Mouse (Mus musculus) neutrophil, adult 5-6 weeks (primary cell): ENCODE measurements around the gene Mrln. TPM values are rescaled to one million over a fixed set of nuclear protein-coding genes. Genes with fewer than 3 reads are reported as not detected.
A peak's percentile ranks its signal among the peaks of the same experiment; 100 is the strongest.

Source experiments
- ATAC-seq: fragments of 151-379, 151-347 bp; 2 replicates; pipeline ENCODE4 v1.8.0; 2017; ENCODE audit warnings: mild to moderate bottlenecking, moderate TSS enrichment; ENCODE audit not compliant: insufficient number of reproducible peaks, poor library complexity, low FRiP score, severe bottlenecking; ENCODE audit errors: extremely low read depth
- total RNA-seq: library from RNA; stranded (forward); fragments of 200-1000 nt; gene quantifications from 2 replicates; pipeline ENCODE4 v1.2.3, GENCODE M21; 2017

Gene Mrln
- total RNA-seq, 1 experiment from 2014 or later: 5.0 TPM

DNA sequence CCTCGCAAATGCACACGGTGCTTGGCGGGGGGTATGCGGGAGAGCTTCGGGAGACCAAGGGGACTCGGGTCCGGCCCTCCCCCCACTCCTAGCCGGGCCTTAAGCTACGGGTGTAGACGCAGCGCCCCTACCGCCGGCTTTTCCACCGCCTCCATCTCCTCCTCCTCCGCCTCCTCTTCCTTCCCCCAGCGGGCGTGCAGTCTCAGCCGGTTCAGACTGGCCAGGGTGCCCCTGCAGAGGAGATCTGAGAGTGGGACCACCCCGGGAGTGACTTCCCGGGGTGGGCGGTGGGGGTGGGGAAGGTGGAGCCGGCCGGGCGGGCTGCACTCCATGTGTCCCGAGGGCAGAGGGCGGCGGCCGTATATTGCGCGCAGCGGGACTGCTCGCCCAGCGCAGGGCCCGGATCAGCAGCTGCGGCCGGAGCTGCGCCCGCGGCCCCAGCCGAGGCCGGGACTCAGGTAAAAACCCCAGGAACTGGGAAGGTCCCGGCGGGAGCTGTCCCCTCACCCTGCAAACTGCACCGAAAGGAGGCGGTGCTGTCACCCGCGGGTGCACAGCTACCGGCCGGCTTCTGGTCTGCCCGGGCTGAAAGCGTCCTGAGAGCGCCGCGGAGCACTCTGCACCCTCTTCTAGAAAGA is 40.6 kb downstream of the Mrln start, which contains the start of gene Slc16a9:
TSS of gene Slc16a9 (plus strand) at position 180 of the 638 bp plus-strand sequence.
- ATAC-seq: 0 out of 2 replicates have a peak, but pooled peaks have one; percentile 13

DNA sequence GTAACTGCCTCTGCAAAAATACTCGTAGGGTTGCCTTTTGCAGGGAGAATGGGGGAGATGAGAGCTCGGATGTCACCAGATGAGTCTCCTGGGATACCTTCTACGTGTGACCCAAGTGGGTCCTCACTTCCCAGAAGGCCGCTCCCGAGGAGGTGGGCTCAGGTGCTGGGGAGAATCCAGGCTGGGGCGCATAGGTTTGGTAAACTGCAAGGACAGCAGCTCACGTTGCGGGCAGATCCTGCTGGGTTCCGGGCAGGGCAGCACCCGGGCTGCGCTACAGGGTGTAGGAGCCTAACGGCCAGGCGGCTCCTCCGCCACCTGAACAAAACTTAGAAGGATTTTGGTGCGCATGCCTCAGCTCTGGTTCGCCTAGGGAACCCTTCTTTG is 41.1 kb downstream of the Mrln start:
- no peak for ATAC-seq

GRCm38 (mm10) chr10:70246076-70246475 is 41.6 kb downstream of the Mrln start:
- no peak for ATAC-seq

DNA sequence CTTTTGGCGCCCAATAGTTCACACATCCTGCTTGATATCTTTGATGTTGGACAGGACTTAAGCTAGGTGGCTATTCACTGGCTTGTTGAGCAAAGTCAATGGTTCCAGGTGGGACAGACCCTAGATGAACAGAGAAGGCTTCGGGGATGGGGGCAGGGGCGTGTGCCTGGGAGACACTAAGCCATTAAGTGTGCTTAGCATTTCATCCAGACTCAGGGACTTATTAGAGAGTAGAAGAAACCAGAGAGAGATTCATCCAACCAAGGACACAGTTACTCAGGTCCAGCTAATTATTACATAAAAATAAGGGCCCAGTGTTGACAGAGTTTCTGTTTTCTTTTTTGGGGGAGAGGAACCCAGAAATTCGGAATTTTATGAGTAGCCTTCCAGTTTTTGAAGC is 45.9 kb downstream of the Mrln start:
- no peak for ATAC-seq

- no peak for ATAC-seq
These were observed 46.3 kb downstream of the Mrln start for GRCm38 (mm10) chr10:70250766-70251165.

- ATAC-seq: no peak
These were observed 50.2 kb downstream of the Mrln start for GRCm38 (mm10) chr10:70254666-70255065.

DNA sequence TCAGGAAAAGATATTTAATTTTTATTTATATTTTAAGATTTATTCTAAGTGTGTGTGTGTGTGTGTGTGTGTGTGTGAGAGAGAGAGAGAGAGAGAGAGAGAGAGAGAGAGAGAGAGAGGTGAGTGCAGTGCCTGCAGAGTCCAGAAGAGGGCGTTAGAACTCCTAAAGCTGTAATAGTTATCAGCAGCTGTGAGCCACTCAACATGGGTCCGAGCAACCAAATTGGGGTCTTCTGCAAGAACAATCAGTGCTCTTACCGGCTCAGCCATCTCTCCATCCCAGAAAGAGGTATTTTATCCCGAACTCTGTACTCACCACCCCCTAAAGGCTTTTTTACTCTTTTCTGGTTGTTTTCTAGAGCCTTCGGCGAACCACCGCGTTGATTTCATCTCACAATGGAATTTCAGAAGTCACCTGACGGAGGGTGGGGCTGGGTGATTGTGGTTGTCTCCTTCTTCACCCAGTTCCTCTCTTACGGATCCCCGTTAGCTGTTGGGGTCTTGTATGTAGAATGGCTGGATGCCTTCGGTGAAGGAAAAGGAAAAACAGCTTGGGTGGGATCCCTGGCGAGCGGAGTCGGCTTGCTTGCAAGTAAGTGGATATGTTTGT is 51.2 kb downstream of the Mrln start:
- no peak for ATAC-seq

- ATAC-seq: no peak
These were observed 52.6 kb downstream of the Mrln start for GRCm38 (mm10) chr10:70257029-70257428.

DNA sequence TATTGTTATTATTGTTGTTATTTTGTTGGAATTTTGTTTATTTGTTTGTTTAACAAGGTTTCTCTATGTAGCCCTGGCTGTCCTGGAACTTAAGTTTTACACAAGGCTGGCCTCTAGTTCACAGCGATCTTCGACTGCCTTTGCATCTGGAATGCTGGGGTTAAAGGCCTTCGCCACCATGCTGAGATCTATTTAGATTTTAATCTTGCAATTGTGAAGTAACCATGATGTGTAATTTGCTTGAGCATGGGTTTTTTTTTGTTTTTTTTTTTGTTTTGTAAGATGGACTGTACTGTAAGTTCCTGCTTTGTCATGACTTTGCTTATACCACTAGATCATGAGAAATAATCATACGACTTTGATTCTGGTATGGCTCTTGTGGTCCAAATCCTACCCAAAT is 56.4 kb downstream of the Mrln start:
- no peak for ATAC-seq

DNA sequence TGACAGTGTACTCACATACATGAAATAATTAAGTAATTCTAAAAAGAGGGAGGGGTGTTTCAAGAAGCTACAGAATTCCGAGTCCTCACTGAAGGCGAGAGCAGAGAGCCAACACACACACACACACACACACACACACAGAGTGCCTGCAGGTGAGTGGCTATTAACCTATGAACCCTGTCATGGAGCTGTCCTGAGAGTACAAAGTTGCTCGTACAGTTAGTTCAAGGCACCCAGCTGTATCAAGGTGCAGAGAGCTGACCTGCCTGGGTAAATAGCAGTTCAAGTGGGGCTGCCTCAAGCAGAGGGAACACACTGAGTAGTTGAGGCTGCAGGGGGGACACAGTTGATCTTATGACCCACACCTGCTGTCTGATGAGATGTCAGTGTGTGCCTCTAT is 57.6 kb downstream of the Mrln start:
- ATAC-seq: no peak

DNA sequence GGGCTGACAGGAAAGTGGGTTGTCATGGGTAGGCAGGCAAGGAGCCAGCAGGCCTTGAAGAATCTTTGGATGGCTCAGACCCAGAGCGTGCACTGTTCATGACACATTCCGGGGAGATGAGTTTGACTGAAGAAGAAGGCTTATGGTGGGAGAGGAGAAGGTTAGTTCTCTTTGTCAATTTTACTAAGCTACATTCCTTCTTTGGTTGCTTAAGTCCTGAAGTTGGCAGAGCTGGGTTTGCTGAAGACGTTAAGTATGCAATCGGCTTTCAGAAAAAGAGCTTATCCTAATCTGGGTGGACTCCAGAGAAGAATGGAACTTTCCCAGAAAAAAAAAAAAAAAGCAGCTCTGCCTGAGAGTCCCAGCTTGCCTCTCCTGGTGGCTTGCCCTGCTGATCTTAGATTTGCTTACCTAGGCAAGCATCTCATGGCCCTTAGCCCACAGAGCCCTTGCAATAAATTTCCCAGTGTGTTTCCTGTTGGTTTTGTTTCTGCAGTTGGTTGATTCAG is 59.3 kb downstream of the Mrln start:
- ATAC-seq: no peak

DNA sequence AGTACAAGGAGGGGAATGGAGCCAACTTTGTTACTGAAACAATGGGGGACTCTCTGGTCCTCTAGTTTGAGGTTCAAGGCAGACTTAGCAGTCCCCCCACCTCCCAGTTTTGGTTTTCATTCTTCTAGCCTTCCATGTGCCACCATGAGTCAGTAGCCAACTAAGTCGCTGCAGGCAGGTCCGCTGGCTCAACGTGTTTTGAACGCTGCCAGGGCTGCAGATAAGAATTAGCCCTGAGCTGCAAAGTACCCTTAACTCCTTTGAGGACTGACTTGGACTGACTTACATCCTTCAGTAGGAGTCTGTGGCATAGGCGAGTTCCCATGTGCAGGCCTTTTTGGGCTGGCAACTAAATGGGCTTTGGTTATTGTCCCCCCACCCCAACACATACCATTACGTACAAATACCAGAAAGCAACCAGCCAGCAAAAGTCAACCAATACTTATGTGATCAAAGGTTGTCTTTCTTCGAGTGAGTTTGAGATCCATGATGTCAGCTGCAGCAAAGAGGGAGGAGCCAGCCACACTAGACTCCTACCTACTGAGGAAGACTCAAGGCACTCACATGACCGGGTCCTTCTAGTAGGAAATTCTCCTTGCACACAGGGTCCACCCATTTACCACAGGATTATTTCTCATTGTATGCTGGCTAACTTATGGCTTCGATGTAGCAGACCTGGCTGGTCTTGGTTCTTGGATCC is 60.0 kb downstream of the Mrln start:
- ATAC-seq: no peak

DNA sequence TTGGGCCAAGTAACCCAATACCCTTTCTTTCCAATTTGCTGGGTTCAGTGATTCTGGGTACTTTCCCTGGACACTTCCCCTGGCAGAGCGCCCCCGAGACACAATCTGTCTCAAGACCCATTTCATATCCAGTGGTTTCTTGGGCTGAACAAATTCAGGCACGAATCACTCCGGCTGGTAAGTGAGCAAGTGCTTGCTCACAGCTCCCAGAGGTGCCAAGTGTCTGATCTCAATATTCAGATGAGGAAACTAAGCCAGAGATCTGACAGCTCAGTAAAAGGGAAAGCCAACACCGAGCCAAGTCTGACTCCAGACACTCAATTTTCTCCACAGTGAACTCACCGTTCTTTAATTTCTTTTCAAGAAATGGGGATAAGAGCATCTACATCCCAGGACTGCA is 62.0 kb downstream of the Mrln start:
- no peak for ATAC-seq

GRCm38 (mm10) chr10:70268581-70269446 is 64.3 kb downstream of the Mrln start:
- ATAC-seq: no peak

Other genes starting within 250 kb of the Mrln start
- 22.3 and 24.4 TPM in 2 replicates for gene Ccdc6, start 107.5 kb upstream of the Mrln start, total RNA-seq
- gene Slc16a9, start 40.4 kb downstream of the Mrln start, total RNA-seq: not detected in 2 replicates
- not detected in 2 replicates for gene Fam13c, start 235.8 kb downstream of the Mrln start, total RNA-seq